ENCODE assay signal across 7 mouse cellular contexts in the genomic region with DNA sequence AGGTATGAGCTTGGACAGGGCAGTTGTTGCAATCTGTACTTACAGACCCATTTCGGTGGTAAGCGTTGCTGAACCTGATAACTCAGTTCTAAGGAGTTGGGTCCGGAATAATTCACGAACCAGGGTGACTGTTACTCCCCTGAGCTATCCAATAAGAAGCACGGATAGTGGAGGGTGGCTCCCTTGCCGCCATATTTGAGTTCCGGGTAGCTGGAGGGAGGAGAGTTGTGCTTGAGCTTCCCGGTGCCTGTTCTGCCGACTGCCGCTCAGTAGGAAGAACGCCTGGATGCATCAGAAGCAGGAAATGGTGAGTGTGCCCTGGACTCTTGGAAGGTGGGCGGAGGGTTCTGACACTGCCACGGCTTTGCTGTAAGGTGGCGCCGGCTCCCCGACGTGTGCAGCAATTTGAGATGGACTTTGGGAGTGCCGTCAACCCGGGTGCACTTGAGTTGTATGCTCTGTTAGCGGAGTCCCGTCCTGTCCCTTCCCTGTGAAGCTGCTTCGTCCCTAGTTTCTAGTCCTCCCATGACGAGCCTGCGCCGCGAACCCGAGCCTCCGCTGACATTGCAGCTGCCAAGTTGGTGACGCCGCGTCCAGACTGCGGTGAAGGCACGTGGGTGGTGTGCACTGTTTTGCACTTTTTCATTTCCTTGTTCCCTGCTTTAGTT. TPM values are rescaled to one million over a fixed set of nuclear protein-coding genes. Genes with fewer than 3 reads are reported as not detected.
DNase-seq lines count a peak whose midpoint lies in the region; ATAC-seq lines count a peak whose summit lies in the region.

A gene (plus strand): TSS at position 192 of the 668 bp plus-strand sequence.

- H3K27me3 ChIP-seq in embryonic facial prominence, embryonic 11.5 days (ENCODE audit: control insufficient read depth, insufficient read depth, low read length) = no peaks in the 10 kb centered on the region
- H3K27me3 ChIP-seq in limb, embryonic 10.5 days (ENCODE audit: low read depth, poor library complexity, severe bottlenecking) = no peaks in the 10 kb centered on the region
- no peaks in the 10 kb centered on the region for H3K27me3 ChIP-seq in midbrain, embryonic 13.5 days

- H3K9ac ChIP-seq in embryonic facial prominence, embryonic 11.5 days (replicated peaks; ENCODE audit: low read length) = peak within 1 kb of the TSS; percentile 82
- peak within 1 kb of the TSS; percentile 73 for H3K9ac ChIP-seq in midbrain, embryonic 13.5 days (replicated peaks)

- H3K4me2 ChIP-seq in embryonic facial prominence, embryonic 11.5 days (ENCODE audit: low read depth, low read length) = peak within 1 kb of the TSS; percentile 64
- H3K4me2 ChIP-seq in midbrain, embryonic 13.5 days (replicated peaks) = peak within 1 kb of the TSS; percentile 88

- WGBS in embryonic facial prominence, embryonic 11.5 days = under 1% methylated on average over 33 of the region's 33 CpGs
- under 1% methylated on average over 33 of the region's 33 CpGs for WGBS in limb, embryonic 10.5 days
- WGBS in midbrain, embryonic 13.5 days = under 1% methylated on average over 33 of the region's 33 CpGs

- H3K9me3 ChIP-seq in embryonic facial prominence, embryonic 11.5 days (replicated peaks; ENCODE audit: control insufficient read depth, low read length) = no peaks in the 10 kb centered on the region
- H3K9me3 ChIP-seq in limb, embryonic 10.5 days (replicated peaks) = no peaks in the 10 kb centered on the region
- no peaks in the 10 kb centered on the region for H3K9me3 ChIP-seq in midbrain, embryonic 13.5 days

- H3K36me3 ChIP-seq in embryonic facial prominence, embryonic 11.5 days (replicated peaks; ENCODE audit: control insufficient read depth, insufficient read depth, low read depth, low read length) = no peaks in the 10 kb centered on the region
- H3K36me3 ChIP-seq in limb, embryonic 10.5 days = no peaks in the 10 kb centered on the region
- no peaks in the 10 kb centered on the region for H3K36me3 ChIP-seq in midbrain, embryonic 13.5 days

- peak within 1 kb of the TSS; percentile 75 for H3K27ac ChIP-seq in embryonic facial prominence, embryonic 11.5 days (replicated peaks; ENCODE audit: low read depth, low read length)
- peak within 1 kb of the TSS; percentile 86 for H3K27ac ChIP-seq in limb, embryonic 10.5 days
- peak within 1 kb of the TSS; percentile 71 for H3K27ac ChIP-seq in midbrain, embryonic 13.5 days

- peak within 1 kb of the TSS; percentile 74 for H3K4me3 ChIP-seq in embryonic facial prominence, embryonic 11.5 days (ENCODE audit: low read depth, low read length)
- peak within 1 kb of the TSS; percentile 81 for H3K4me3 ChIP-seq in limb, embryonic 10.5 days
- peak within 1 kb of the TSS; percentile 90 for H3K4me3 ChIP-seq in midbrain, embryonic 13.5 days (replicated peaks)

- peak; percentile 94 for DNase-seq in adrenal gland, postnatal 14 days
- DNase-seq in embryonic facial prominence, embryonic 11.5 days (ENCODE audit: low spot score) = peak; percentile 97
- DNase-seq in kidney, adult 11 months = peak; percentile 92
- DNase-seq in limb, embryonic 10.5 days (ENCODE audit: low spot score) = peak; percentile 91
- DNase-seq in spleen, adult 12 weeks (ENCODE audit: low spot score) = peak; percentile 83

- peak; percentile 99 for ATAC-seq in embryonic facial prominence, embryonic 11.5 days (replicated peaks; ENCODE audit: insufficient number of reproducible peaks, low FRiP score, low TSS enrichment, low read depth)
- peak; percentile 96 for ATAC-seq in granulocyte monocyte progenitor cell, adult 5-6 weeks (replicated peaks; ENCODE audit: poor library complexity, severe bottlenecking)
- peak; percentile 100 for ATAC-seq in midbrain, embryonic 13.5 days

- H3K4me1 ChIP-seq in embryonic facial prominence, embryonic 11.5 days (ENCODE audit: control insufficient read depth, insufficient read depth, low read length) = peaks cover 5% of the 10 kb centered on the region; the same call in 1 of the 2 replicates
- H3K4me1 ChIP-seq in limb, embryonic 10.5 days = peaks cover 16% of the 10 kb centered on the region
- H3K4me1 ChIP-seq in midbrain, embryonic 13.5 days (replicated peaks) = peaks cover 20% of the 10 kb centered on the region

RNA-seq across cellular contexts. Expression of the gene that starts here (rescaled TPM):
- 3.7 and 4.4 TPM in 2 replicates for total RNA-seq in adrenal gland, postnatal 14 days (2021)
- polyA plus RNA-seq in embryonic facial prominence, embryonic 11.5 days (2014; fragmentation: Nextera tagmentation; extraction: Ambion mirVana) = 15.5 and 16.2 TPM in 2 replicates
- total RNA-seq in granulocyte monocyte progenitor cell, adult 5-6 weeks (2014; fragmentation: Nextera tagmentation) = 9.7 and 15.5 TPM in 2 replicates
- 15.9 and 19.6 TPM in 2 replicates for total RNA-seq in granulocyte monocyte progenitor cell, adult 5-6 weeks (2017)
- 12.2 and 13.7 TPM in 2 replicates for polyA plus RNA-seq in limb, embryonic 10.5 days (2016; fragmentation: Nextera tagmentation; extraction: Ambion mirVana)
- 9.9 and 10.2 TPM in 2 replicates for polyA plus RNA-seq in midbrain, embryonic 13.5 days (2015; fragmentation: Nextera tagmentation; extraction: Ambion mirVana)

Comparison
In these comparisons a context has a peak if more than half of its experiments do, and no peak if none do; other contexts are left out.
1. Peak in every context shown above with its lines: DNase-seq, ATAC-seq, H3K4me3 ChIP-seq and H3K27ac ChIP-seq.